Mouse (Mus musculus) adrenal gland, adult 8-10 months (tissue): ENCODE measurements around the gene Pnpla2. TPM values are rescaled to one million over a fixed set of nuclear protein-coding genes. Genes with fewer than 3 reads are reported as not detected.

ENCODE experiments used
- DNase-seq: peaks from one replicate; pipeline ENCODE4 v3.0.0; 2022
- total RNA-seq, 4 experiments: library from RNA; stranded (reverse); gene quantifications; 2 replicates each; pipeline ENCODE4 v1.2.4; 2022

Gene Pnpla2
- total RNA-seq, 4 experiments from 2014 or later, result 256 to 532 (median 452) TPM

GRCm38 (mm10) chr7:141484186-141485120 lies 29.5 kb downstream of the Pnpla2 start:
- DNase-seq, result no peak

DNA sequence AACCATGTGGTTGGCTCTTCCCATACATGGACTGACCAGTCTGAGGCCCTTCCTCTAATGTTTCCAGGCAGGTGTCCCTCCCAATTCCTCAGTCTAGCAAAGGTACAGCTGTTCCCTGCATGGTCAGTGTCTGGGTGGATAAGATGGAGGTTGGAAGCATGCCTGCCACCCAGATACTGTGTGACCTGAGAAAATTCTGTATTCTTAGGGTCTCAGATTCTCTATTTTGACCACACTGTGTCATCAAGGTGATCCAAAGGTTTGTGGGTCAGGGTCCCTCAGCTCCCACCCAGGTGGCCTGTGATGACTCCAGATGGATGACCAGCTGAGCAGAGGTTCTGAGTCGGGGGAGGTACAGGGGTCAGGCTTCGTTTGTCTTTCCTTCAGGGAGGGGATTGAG lies 30.2 kb downstream of the Pnpla2 start:
- DNase-seq, result no peak

DNA sequence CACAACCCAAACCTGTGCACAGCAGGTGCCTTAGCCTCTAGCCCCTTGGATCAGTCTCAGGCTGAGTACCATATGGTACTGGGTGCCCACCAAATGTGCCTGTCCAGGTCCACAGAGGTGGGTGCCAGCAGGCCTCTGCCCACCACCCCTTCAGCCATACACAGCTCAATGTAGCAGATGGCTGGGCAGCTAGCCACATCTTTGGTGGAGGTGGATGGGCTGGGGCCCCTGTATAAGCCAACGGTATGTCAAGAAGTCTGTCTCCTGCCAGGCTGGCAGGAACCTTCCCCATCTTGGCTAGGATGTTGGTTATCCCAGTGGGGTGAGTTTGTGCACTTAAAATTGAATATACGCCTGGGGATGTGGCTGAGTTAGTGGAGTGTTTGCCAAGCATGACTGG lies 30.6 kb downstream of the Pnpla2 start:
- DNase-seq, result no peak

DNA sequence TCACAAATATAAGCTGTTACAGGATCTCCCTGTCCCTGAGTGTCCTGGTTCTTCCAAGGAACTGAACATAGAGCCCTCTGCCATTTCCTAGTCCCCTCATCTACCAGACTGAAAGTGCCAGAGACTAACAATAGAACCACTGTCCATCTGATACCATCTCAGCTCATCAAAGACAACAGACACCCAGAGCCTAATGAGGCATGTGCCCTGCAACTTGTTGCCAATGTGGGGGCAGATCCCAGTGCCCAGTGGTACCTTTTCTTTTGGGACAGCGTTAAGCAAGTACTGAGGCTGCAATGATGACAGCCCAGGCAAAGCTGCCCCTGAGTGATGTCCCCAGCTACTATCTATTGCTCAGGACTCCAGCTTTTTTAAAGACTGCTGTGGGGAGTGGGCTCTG lies 31.2 kb downstream of the Pnpla2 start:
- no peak for DNase-seq

- no peak for DNase-seq
Measured at GRCm38 (mm10) chr7:141487141-141487540, 32.1 kb downstream of the Pnpla2 start.

DNA sequence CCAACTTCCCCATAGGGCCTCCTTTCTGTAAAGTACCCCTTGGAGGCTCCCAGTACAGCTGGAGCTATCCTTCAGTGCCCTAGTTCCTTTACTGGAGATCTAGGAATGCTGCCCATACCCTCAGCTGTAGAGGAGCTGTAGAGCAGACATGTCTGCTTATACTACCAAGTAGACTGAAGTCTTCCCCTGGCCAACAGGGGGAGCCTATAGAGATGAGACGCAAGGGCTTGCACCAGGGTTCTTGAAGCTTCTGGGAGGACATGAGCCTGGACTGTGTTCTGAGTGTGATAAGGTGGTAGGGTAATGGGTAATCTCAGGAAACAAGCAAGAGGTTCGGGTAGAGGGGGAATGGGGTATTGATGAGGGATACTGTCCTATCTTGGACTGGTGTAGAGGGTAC lies 36.2 kb downstream of the Pnpla2 start:
- DNase-seq, result no peak

- no peak for DNase-seq
Measured at GRCm38 (mm10) chr7:141492738-141493137, 37.7 kb downstream of the Pnpla2 start.

- no peak for DNase-seq
Measured at GRCm38 (mm10) chr7:141493729-141494128, 38.7 kb downstream of the Pnpla2 start.

DNA sequence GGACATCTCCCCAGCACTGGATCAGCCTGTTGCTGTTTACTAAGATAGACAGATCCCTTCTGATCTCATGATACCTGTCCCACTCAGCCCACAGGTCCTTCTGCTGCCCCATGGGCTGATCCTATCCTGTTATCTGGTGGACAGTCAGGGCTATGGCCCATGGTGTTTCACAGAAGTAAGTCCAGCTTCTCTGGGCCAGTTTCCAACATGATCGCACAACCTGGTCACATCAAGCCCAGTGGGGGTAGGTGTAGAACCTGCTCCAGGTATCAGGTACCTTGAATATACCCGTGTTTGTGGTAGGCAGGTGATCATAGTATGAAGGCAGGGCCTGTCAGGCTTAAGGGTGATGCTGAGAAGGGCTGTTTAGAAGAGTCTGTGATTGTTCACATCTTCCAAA lies 40.4 kb downstream of the Pnpla2 start:
- DNase-seq, result no peak

DNA sequence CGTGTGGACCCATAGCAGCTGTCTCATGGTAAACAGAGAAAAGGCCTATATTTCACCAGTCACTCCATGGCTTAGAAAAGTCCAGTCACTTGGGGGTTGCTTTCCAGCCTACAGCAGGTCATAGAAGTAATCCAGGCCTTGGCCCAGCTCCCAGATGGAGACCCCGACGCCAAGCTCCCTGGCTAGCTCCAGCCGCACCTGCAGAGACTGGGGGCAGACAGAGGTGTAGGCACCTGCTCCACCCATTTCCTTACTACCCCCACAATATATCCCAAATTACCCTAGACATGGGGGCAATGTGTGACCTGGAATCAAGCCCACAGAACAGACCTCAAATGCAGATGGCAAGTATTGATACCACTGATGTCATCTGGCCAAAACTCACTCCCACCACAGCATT lies 40.9 kb downstream of the Pnpla2 start:
- DNase-seq, result no peak

- no peak for DNase-seq
Measured at GRCm38 (mm10) chr7:141497600-141497999, 42.6 kb downstream of the Pnpla2 start.

GRCm38 (mm10) chr7:141501820-141502555 lies 47.0 kb downstream of the Pnpla2 start:
- DNase-seq, result peak; percentile 64

DNA sequence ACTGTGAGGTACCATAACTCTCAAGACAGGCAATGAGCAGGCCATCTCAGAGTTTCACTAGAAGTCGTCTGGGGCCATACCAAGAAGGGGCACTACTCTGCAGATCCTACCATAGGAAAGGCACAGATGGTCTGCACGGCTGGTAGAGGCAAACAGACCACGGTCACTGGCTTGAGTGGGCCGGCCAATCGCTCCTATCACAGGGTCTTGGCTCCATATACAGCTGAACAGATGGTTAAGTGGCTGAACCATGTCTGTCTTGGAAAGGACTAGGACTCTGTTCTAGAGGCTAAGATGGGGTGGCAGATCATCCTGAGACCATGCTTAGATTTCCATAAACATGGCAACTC lies 47.5 kb downstream of the Pnpla2 start:
- DNase-seq, result no peak

DNA sequence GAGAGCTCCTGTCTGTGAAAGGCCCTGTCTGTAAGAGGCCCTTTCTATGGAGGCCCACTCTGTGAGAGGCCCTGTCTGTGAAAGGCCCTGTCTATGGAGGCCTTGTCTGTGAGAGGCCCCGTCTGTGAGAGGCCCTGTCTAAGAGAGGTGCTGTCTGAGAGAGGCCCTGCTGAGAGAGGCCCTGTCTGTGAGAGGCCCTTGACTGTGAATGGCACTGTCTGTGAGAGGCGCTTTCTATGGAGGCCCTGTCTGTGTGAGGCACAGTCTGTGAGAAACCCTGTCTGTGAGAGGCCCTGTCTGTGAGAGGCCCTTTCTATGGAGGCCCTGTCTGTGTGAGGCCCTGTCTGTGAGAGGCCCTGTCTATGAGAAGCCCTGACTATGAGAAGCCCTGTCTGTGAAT lies 51.3 kb downstream of the Pnpla2 start:
- no peak for DNase-seq

DNA sequence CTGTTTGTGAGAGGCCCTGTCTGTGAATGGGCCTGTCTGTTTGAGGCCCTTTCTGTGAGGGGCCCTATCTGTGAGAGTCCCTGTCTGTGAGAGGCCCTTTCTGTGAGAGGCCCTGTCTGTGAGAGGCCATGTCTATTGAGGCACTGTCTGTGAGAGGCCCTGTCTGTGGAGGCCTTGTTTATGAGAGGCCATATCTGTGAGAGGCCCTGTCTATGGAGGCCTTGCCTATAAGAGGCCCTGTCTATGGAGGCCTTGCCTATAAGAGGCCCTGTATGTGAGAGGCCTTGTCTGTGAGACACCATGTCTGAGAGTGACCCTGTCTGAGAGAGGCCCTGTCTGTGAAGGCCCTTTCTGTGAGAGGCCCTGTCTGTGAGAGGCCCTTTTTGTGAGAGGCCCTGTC lies 53.2 kb downstream of the Pnpla2 start:
- DNase-seq, result no peak

DNA sequence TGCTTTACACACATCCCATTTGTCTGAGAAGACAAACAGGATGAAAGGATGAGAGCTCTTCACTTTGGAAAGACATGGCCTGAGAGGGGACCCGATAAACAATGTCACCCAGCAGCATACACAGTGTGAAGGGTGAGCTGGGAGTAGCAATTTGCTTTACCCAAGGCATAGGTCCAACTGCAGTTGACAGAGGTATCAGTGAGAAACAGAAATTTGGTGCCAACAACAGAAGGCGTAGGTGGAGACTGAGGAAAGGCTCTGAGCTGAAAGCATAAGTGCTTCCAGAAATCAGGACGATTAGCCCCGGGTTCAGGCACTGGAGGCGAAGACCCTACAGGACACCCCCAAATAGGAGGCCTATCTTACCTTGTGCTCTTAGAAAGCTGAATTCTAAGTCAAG lies 55.2 kb downstream of the Pnpla2 start:
- no peak for DNase-seq

Other genes starting within 250 kb of the Pnpla2 start
- gene Lmntd2, start 241.1 kb upstream of the Pnpla2 start, total RNA-seq, result under 1 TPM; 0.12 to 0.94 (median 0.66) TPM
- 1 to 10 TPM; 5.6 to 7.7 (median 6.3) TPM for gene Rassf7, start 239.3 kb upstream of the Pnpla2 start, total RNA-seq
- 10 to 100 TPM; 79.8 to 92.9 (median 84.3) TPM for gene Phrf1, start 226.4 kb upstream of the Pnpla2 start, total RNA-seq
- gene Irf7, start 188.7 kb upstream of the Pnpla2 start, total RNA-seq, result 10 to 100 TPM in 2 of 4 experiments, 1 to 10 TPM in 2; 7.0 to 10.7 (median 9.4) TPM
- gene Cdhr5, start 178.4 kb upstream of the Pnpla2 start, total RNA-seq, result 1 to 10 TPM; 2.3 to 5.5 (median 3.2) TPM
- under 1 TPM in 1 of 4 experiments, not detected in 3; 0.67 TPM for gene Sct, start 176.1 kb upstream of the Pnpla2 start, total RNA-seq
- gene Drd4, start 163.2 kb upstream of the Pnpla2 start, total RNA-seq, result 1 to 10 TPM in 1 of 4 experiments, under 1 TPM in 1, not detected in 2; 0.40 to 1.3 TPM
- gene Deaf1, start 127.5 kb upstream of the Pnpla2 start, total RNA-seq, result 10 to 100 TPM; 27.1 to 47.4 (median 36.7) TPM
- gene Tmem80, start 127.5 kb upstream of the Pnpla2 start, total RNA-seq, result 10 to 100 TPM; 31.4 to 46.6 (median 34.8) TPM
- gene Eps8l2, start 116.3 kb upstream of the Pnpla2 start, total RNA-seq, result 1 to 10 TPM; 2.0 to 2.9 (median 2.3) TPM
- gene Taldo1, start 63.0 kb upstream of the Pnpla2 start, total RNA-seq, result 100 to 1,000 TPM; 429 to 671 (median 576) TPM
- 10 to 100 TPM; 38.9 to 52.2 (median 47.6) TPM for gene Gatd1, start 41.1 kb upstream of the Pnpla2 start, total RNA-seq
- 1 to 10 TPM; 1.5 to 2.6 (median 2.1) TPM for gene Cend1, start 25.7 kb upstream of the Pnpla2 start, total RNA-seq
- gene Slc25a22, start 17.3 kb upstream of the Pnpla2 start, total RNA-seq, result 100 to 1,000 TPM in 3 of 4 experiments, 10 to 100 TPM in 1; 86.7 to 109 (median 104) TPM
- 1 to 10 TPM; 1.0 to 2.3 (median 1.4) TPM for gene Pidd1, start 11.2 kb upstream of the Pnpla2 start, total RNA-seq
- 1,000 to 10,000 TPM in 3 of 4 experiments, 100 to 1,000 TPM in 1; 998 to 1,129 (median 1,024) TPM for gene Rplp2, start 7.8 kb upstream of the Pnpla2 start, total RNA-seq
- gene Cracr2b, start 5.9 kb downstream of the Pnpla2 start, total RNA-seq, result 10 to 100 TPM; 11.7 to 21.1 (median 18.7) TPM
- 100 to 1,000 TPM; 323 to 455 (median 409) TPM for gene Cd151, start 12.2 kb downstream of the Pnpla2 start, total RNA-seq
- gene Polr2l, start 19.9 kb downstream of the Pnpla2 start, total RNA-seq, result 100 to 1,000 TPM in 3 of 4 experiments, 10 to 100 TPM in 1; 99.4 to 147 (median 129) TPM
- gene Tspan4, start 20.0 kb downstream of the Pnpla2 start, total RNA-seq, result 100 to 1,000 TPM in 2 of 4 experiments, 10 to 100 TPM in 2; 89.1 to 191 (median 124) TPM
- 10 to 100 TPM; 57.5 to 69.9 (median 62.5) TPM for gene Chid1, start 84.7 kb downstream of the Pnpla2 start, total RNA-seq
- 10 to 100 TPM; 54.9 to 79.7 (median 66.5) TPM for gene Ap2a2, start 107.0 kb downstream of the Pnpla2 start, total RNA-seq
- not detected for gene Muc6, start 200.1 kb downstream of the Pnpla2 start, total RNA-seq
- 1 to 10 TPM in 2 of 4 experiments, under 1 TPM in 2; 0.24 to 2.2 (median 0.81) TPM for gene Muc2, start 235.1 kb downstream of the Pnpla2 start, total RNA-seq